Mouse (Mus musculus): ENCODE results near the gene Apol6. TPM values are rescaled to one million over a fixed set of nuclear protein-coding genes. Genes with fewer than 3 reads are reported as not detected.

Apol6 gene
- total and polyA plus RNA-seq, 3 experiments, result not detected

- Histone ChIP-seq H3K36me3 (ENCODE audit: control insufficient read depth in 1 of 2, insufficient read depth in 2 of 2, low read length in 2 of 2) (no peaks in the 10 kb centered on the region), H3K4me1 (ENCODE audit: control insufficient read depth in 1 of 2, insufficient read depth in 2 of 2, low read length in 2 of 2) (no peaks in the 10 kb centered on the region), H3K27me3 (ENCODE audit: control insufficient read depth in 1 of 2, insufficient read depth in 2 of 2, low read length in 2 of 2) (no peaks in the 10 kb centered on the region), H3K27ac (ENCODE audit: control insufficient read depth, low read depth, low read length) (no peak overlapping the region), H3K79me2 (ENCODE audit: control insufficient read depth, insufficient read depth, low read length, poor library complexity) (no peaks in the 10 kb centered on the region), H3K4me3 (ENCODE audit: control insufficient read depth in 1 of 2, insufficient read depth in 1 of 2, low read depth in 2 of 2, low read length in 2 of 2) (no peak overlapping the region), H3K9me3 (replicated peaks; ENCODE audit: insufficient read depth, low read length) (no peaks in the 10 kb centered on the region), H3K9ac (ENCODE audit: control insufficient read depth, low read depth, low read length, poor library complexity, severe bottlenecking) (no peak overlapping the region)
- DNase-seq (ENCODE audit: low read depth, low spot score), result no peak
- TF ChIP-seq E2F4 (IDR thresholded peaks at IDR 0.05; ENCODE audit: borderline replicate concordance, low read depth, low read length) (no peak), RCOR1 (IDR thresholded peaks at IDR 0.05; ENCODE audit: low read depth, low read length) (no peak)
These were observed 1.1 kb downstream of the Apol6 start for GRCm38 (mm10) chr15:77045609-77046008.

DNA sequence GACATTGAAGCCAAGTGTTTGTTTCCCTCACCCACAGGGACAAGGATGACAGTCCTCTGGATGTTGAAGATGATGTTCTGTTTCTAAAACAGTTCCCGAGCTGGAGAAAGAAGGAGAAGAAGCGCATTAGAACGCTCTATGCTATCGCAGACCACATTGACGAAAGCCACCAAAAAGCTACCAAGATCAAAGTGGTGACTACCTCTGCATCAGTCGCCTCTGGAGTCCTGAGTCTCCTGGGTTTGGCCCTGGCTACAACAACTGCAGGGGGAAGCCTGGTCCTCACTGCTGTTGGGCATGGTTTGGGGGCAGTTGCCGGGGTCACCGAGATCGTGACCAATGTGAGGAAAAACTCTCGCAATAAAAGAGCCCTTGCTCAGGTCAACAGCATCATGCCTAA lies 6.0 kb downstream of the Apol6 start, which contains the start of gene Mb:
TSS of gene Mb (minus strand) at position 101 of the 400 bp plus-strand sequence.
- Histone ChIP-seq H3K4me3 (ENCODE audit: control insufficient read depth in 1 of 2, insufficient read depth in 1 of 2, low read depth in 2 of 2, low read length in 2 of 2) (no peak within 1 kb of the TSS), H3K4me1 (ENCODE audit: control insufficient read depth in 1 of 2, insufficient read depth in 2 of 2, low read length in 2 of 2) (peaks cover 0 to 8% of the 10 kb centered on the region in 2 experiments; a peak in 2 of 4 replicates), H3K27ac (ENCODE audit: control insufficient read depth, low read depth, low read length) (no peak within 1 kb of the TSS), H3K27me3 (ENCODE audit: control insufficient read depth in 1 of 2, insufficient read depth in 2 of 2, low read length in 2 of 2) (no peaks in the 10 kb centered on the region), H3K9me3 (replicated peaks; ENCODE audit: insufficient read depth, low read length) (no peaks in the 10 kb centered on the region), H3K36me3 (ENCODE audit: control insufficient read depth in 1 of 2, insufficient read depth in 2 of 2, low read length in 2 of 2) (no peaks in the 10 kb centered on the region; a peak in 1 of 4 replicates), H3K79me2 (ENCODE audit: control insufficient read depth, insufficient read depth, low read length, poor library complexity) (no peaks in the 10 kb centered on the region), H3K9ac (ENCODE audit: control insufficient read depth, low read depth, low read length, poor library complexity, severe bottlenecking) (no peak within 1 kb of the TSS)
- TF ChIP-seq ELF1 (IDR thresholded peaks at IDR 0.05; ENCODE audit: low read depth, low read length) (no peak), NRF1 (IDR thresholded peaks at IDR 0.05; ENCODE audit: insufficient read depth, low read depth, low read length, poor library complexity, severe bottlenecking) (no peak), CHD2 (IDR thresholded peaks at IDR 0.05; ENCODE audit: low read length) (no peak), RAD21 (IDR thresholded peaks at IDR 0.05; ENCODE audit: low read depth, low read length) (no peak), KAT2A (conservative IDR thresholded peaks at IDR 0.05; ENCODE audit: low read depth, low read length) (no peak), ZNF384 (IDR thresholded peaks at IDR 0.05; ENCODE audit: low read depth, low read length) (no peak), GATA1 (IDR thresholded peaks at IDR 0.05; ENCODE audit: low read depth, low read length) (no peak), CHD1 (IDR thresholded peaks at IDR 0.05; ENCODE audit: low read depth, low read length) (no peak), JUND (IDR thresholded peaks at IDR 0.05; ENCODE audit: low read depth, low read length) (no peak), TAL1 (IDR thresholded peaks at IDR 0.05; ENCODE audit: low read length) (no peak), USF2 (IDR thresholded peaks at IDR 0.05; ENCODE audit: borderline replicate concordance in 1 of 2, insufficient read depth in 1 of 2, low read depth in 1 of 2, low read length in 2 of 2) (no peak), CTCF (IDR thresholded peaks at IDR 0.05 in 2 of 3, conservative IDR thresholded peaks at IDR 0.05 in 1 of 3; ENCODE audit: control insufficient read depth in 1 of 3, insufficient read depth in 1 of 3, low read depth in 2 of 3, low read length in 3 of 3, poor library complexity in 1 of 3, severe bottlenecking in 1 of 3) (no peak), MYC (IDR thresholded peaks at IDR 0.05; ENCODE audit: low read depth, low read length) (no peak), USF1 (IDR thresholded peaks at IDR 0.05; ENCODE audit: low read depth, low read length) (no peak)
- no peak for DNase-seq (ENCODE audit: low read depth, low spot score)

Data from MEL (cell line).